Mouse (Mus musculus) CD4-positive, CD25-positive, alpha-beta regulatory T cell, adult 4 months (primary cell): ENCODE results near the gene Gcn1l1. TPM values are rescaled to one million over a fixed set of nuclear protein-coding genes. Genes with fewer than 3 reads are reported as not detected.

ENCODE experiments used
- ATAC-seq: one replicate; pipeline ENCODE4 v1.8.0; 2017
- polyA plus RNA-seq, 2 experiments: library from polyadenylated mRNA; unstranded; fragments of 100-300 nt; shearing (Covaris generic); gene quantifications; one replicate each; pipeline ENCODE4 v1.2.1; 2017

The Gcn1l1 gene
- polyA plus RNA-seq, 2 experiments from 2014 or later, result 25.2 to 36.2 TPM

GRCm38 (mm10) chr5:115614948-115615347 is 49.9 kb downstream of the Gcn1l1 start:
- no peak for ATAC-seq

GRCm38 (mm10) chr5:115619690-115620089 is 54.6 kb downstream of the Gcn1l1 start:
- no peak for ATAC-seq

GRCm38 (mm10) chr5:115622686-115623085 is 57.6 kb downstream of the Gcn1l1 start:
- ATAC-seq, result no peak

GRCm38 (mm10) chr5:115623694-115624440 is 58.8 kb downstream of the Gcn1l1 start:
- ATAC-seq, result no peak

GRCm38 (mm10) chr5:115626237-115626886 is 61.3 kb downstream of the Gcn1l1 start:
- ATAC-seq, result no peak

GRCm38 (mm10) chr5:115628083-115628482 is 63.0 kb downstream of the Gcn1l1 start:
- ATAC-seq, result no peak

GRCm38 (mm10) chr5:115629672-115630071 is 64.6 kb downstream of the Gcn1l1 start:
- ATAC-seq, result no peak

GRCm38 (mm10) chr5:115630291-115630690 is 65.2 kb downstream of the Gcn1l1 start:
- no peak for ATAC-seq

GRCm38 (mm10) chr5:115631505-115632357 is 66.7 kb downstream of the Gcn1l1 start, which contains the start of gene Rab35:
Rab35 (plus strand) TSS chr5:115631908.
- peak; percentile 81 for ATAC-seq

GRCm38 (mm10) chr5:115632358-115632714 is 67.3 kb downstream of the Gcn1l1 start:
- ATAC-seq, result no peak

GRCm38 (mm10) chr5:115633060-115633459 is 68.0 kb downstream of the Gcn1l1 start:
- ATAC-seq, result no peak

GRCm38 (mm10) chr5:115634046-115634445 is 69.0 kb downstream of the Gcn1l1 start:
- no peak for ATAC-seq

- peak; percentile 51 for ATAC-seq
Observed at GRCm38 (mm10) chr5:115635536-115635935, 70.5 kb downstream of the Gcn1l1 start.

GRCm38 (mm10) chr5:115644192-115644591 is 79.1 kb downstream of the Gcn1l1 start:
- no peak for ATAC-seq

- no peak for ATAC-seq
Observed at GRCm38 (mm10) chr5:115648876-115649275, 83.8 kb downstream of the Gcn1l1 start.

GRCm38 (mm10) chr5:115649699-115650098 is 84.6 kb downstream of the Gcn1l1 start:
- ATAC-seq, result no peak

- no peak for ATAC-seq
Observed at GRCm38 (mm10) chr5:115650885-115651284, 85.8 kb downstream of the Gcn1l1 start.

GRCm38 (mm10) chr5:115651821-115652220 is 86.8 kb downstream of the Gcn1l1 start:
- ATAC-seq, result no peak

GRCm38 (mm10) chr5:115652681-115653575 is 87.9 kb downstream of the Gcn1l1 start:
- peak; percentile 99 for ATAC-seq

GRCm38 (mm10) chr5:115653776-115654175 is 88.7 kb downstream of the Gcn1l1 start:
- ATAC-seq, result no peak

GRCm38 (mm10) chr5:115656677-115657076 is 91.6 kb downstream of the Gcn1l1 start:
- no peak for ATAC-seq

GRCm38 (mm10) chr5:115657234-115657633 is 92.2 kb downstream of the Gcn1l1 start:
- no peak for ATAC-seq
